ENCODE assay signal across 31 mouse cellular contexts in genomic region chr16:80567120-80567519, GRCm38 (mm10).
"Had no signal": no experiment of that assay in that cellular context is flagged by ENCODE, and none has a peak within 500 bp of the region (broad histone marks: within the 10 kb centered on the region; RNA-seq: fewer than 3 reads in every experiment).

No protein-coding gene starts in this region.

- DNase-seq: left cerebral cortex, postnatal 4 days; liver; liver, embryonic 13.5 days; liver, postnatal 0 days; lung, adult 18-20 months; lung, adult 2 months; lung, embryonic 14.5 days; lung, postnatal 10 days; lung, postnatal 14 days; lung, postnatal 36 days; lung, postnatal 4 days; midbrain, embryonic 14.5 days had no signal

- H3K4me3 ChIP-seq: left cerebral cortex, adult 2 months; limb, embryonic 10.5 days; limb, embryonic 12.5 days; limb, embryonic 13.5 days; limb, embryonic 15.5 days; liver, embryonic 12.5 days; liver, embryonic 13.5 days; liver, embryonic 15.5 days; lung, embryonic 15.5 days; megakaryocyte, embryonic 14.5 days; midbrain, embryonic 10.5 days; midbrain, embryonic 12.5 days; midbrain, embryonic 13.5 days; midbrain, embryonic 15.5 days; myocyte; neural tube, embryonic 12.5 days had no signal

- ATAC-seq: liver, embryonic 12.5 days; liver, postnatal 0 days; lung, postnatal 0 days; midbrain, embryonic 13.5 days; midbrain, embryonic 15.5 days had no signal

- H3K27me3 ChIP-seq: limb, embryonic 12.5 days; limb, embryonic 13.5 days; limb, embryonic 15.5 days; liver, embryonic 12.5 days; liver, embryonic 13.5 days; liver, embryonic 15.5 days; lung, embryonic 15.5 days; megakaryocyte, embryonic 14.5 days; midbrain, embryonic 12.5 days; midbrain, embryonic 13.5 days; midbrain, embryonic 15.5 days; neural tube, embryonic 12.5 days had no signal

- H3K4me2 ChIP-seq: limb, embryonic 12.5 days; limb, embryonic 13.5 days; limb, embryonic 15.5 days; liver, embryonic 11.5 days; liver, embryonic 12.5 days; liver, embryonic 13.5 days; liver, embryonic 15.5 days; lung, embryonic 14.5 days; lung, embryonic 15.5 days; midbrain, embryonic 12.5 days; midbrain, embryonic 13.5 days; midbrain, embryonic 15.5 days; neural tube, embryonic 12.5 days had no signal

- H3K27ac ChIP-seq: left cerebral cortex, adult 2 months; limb, embryonic 10.5 days; limb, embryonic 12.5 days; limb, embryonic 13.5 days; limb, embryonic 15.5 days; liver, embryonic 12.5 days; liver, embryonic 13.5 days; liver, embryonic 14.5 days; liver, embryonic 15.5 days; lung, embryonic 15.5 days; macrophage; midbrain, embryonic 10.5 days; midbrain, embryonic 12.5 days; midbrain, embryonic 13.5 days; midbrain, embryonic 15.5 days; neural tube, embryonic 12.5 days had no signal

- H3K9ac ChIP-seq: limb, embryonic 12.5 days; limb, embryonic 13.5 days; limb, embryonic 15.5 days; liver, embryonic 12.5 days; liver, embryonic 13.5 days; liver, embryonic 14.5 days; liver, embryonic 15.5 days; liver, postnatal 0 days; lung, embryonic 14.5 days; lung, embryonic 15.5 days; midbrain, embryonic 12.5 days; midbrain, embryonic 13.5 days; midbrain, embryonic 15.5 days; neural tube, embryonic 12.5 days had no signal

- H3K9me3 ChIP-seq: limb, embryonic 10.5 days; limb, embryonic 12.5 days; limb, embryonic 13.5 days; limb, embryonic 15.5 days; liver, embryonic 12.5 days; liver, embryonic 13.5 days; liver, embryonic 15.5 days; lung, embryonic 15.5 days; megakaryocyte, embryonic 14.5 days; midbrain, embryonic 10.5 days; midbrain, embryonic 12.5 days; midbrain, embryonic 13.5 days; midbrain, embryonic 15.5 days; neural tube, embryonic 12.5 days had no signal

- H3K4me1 ChIP-seq: limb, embryonic 10.5 days; limb, embryonic 12.5 days; limb, embryonic 13.5 days; limb, embryonic 15.5 days; liver, embryonic 12.5 days; liver, embryonic 13.5 days; liver, embryonic 15.5 days; lung, embryonic 15.5 days; megakaryocyte, embryonic 14.5 days; midbrain, embryonic 10.5 days; midbrain, embryonic 12.5 days; midbrain, embryonic 13.5 days; midbrain, embryonic 15.5 days; neural tube, embryonic 12.5 days had no signal

- H3K36me3 ChIP-seq: limb, embryonic 10.5 days; limb, embryonic 12.5 days; limb, embryonic 13.5 days; limb, embryonic 15.5 days; liver, embryonic 12.5 days; liver, embryonic 13.5 days; liver, embryonic 15.5 days; lung, embryonic 15.5 days; midbrain, embryonic 10.5 days; midbrain, embryonic 12.5 days; midbrain, embryonic 13.5 days; midbrain, embryonic 15.5 days; neural tube, embryonic 12.5 days had no signal
